Mouse (Mus musculus) c-Kit-positive CD71-negative TER-119-negative erythroid progenitor cells, embryonic 14.5 days (primary cell): ENCODE measurements around the gene Slc25a33.

Experiments
- DNase-seq: peaks from one replicate; pipeline ENCODE4 v3.0.0-alpha.2; 2013; ENCODE audit warnings: low read depth

Gene Slc25a33

DNA sequence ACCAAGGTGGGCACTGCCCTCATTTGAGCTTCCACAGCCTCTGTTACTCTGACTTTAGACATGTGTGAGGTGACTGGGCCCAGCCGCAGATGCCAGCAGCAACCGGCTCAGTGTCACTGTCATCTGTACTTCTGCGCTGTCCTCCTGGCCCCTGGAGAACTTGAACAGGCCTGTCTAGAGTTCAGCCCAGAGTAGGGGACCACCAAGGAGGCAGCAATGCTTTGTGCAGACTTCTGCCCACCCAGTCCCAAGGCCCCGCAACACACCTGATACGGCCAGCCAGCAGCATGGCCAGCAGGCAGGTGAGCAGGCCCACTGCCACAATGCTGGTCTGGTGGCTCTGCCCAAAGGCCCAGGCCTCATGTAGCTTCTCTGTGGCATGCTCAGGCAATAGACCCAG is 46.4 kb downstream of the Slc25a33 start:
- no peak for DNase-seq

GRCm38 (mm10) chr4:149725661-149726350 is 48.3 kb downstream of the Slc25a33 start:
- peak; percentile 41 for DNase-seq

GRCm38 (mm10) chr4:149724916-149725470 is 49.1 kb downstream of the Slc25a33 start:
- no peak for DNase-seq

DNA sequence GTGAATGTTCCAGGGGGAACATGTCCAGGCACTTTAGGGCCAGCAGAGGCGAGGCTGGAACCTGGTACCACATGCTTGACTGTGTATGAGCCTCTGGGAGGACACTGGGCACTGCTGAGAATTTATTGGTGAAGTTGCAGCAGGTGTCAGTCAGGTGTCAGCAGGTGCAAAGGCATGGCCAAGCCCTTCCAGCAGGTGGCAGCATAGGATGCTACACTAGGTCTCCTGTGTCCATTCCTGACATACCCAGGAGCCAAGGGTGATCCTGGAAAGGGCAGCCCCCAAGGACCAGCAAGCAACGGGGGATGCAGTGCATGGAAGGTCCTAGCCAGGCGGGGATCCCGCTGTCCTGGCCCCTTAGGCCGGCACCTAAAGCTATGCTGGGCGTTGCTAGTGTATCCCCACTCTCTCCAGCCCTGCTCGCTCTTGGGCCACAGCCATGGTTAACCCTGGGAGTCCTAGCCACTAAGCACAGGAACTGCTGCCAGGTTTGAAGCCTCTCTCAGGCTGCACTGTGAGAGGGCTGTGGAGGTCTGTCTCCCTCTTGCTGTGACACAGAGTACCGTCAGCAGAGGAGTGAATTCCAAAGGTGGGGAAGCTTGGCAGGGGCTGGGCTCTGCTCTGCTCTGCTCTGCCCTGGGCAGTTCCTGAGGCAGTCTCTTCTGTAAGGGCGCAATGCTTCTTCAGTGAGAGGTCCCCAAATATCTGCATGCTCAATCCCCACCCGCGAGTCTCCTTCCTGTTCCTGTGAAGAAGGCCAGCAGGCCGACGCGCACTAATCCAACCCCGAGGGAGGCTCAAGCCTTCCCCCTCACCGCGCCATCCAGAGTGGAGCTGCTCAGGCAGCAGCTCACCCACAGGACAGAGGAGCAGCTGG is 50.0 kb downstream of the Slc25a33 start:
- DNase-seq = no peak

GRCm38 (mm10) chr4:149723021-149723390 is 51.1 kb downstream of the Slc25a33 start:
- DNase-seq = no peak

- DNase-seq = no peak
These were observed 51.7 kb downstream of the Slc25a33 start for GRCm38 (mm10) chr4:149722104-149723020.

DNA sequence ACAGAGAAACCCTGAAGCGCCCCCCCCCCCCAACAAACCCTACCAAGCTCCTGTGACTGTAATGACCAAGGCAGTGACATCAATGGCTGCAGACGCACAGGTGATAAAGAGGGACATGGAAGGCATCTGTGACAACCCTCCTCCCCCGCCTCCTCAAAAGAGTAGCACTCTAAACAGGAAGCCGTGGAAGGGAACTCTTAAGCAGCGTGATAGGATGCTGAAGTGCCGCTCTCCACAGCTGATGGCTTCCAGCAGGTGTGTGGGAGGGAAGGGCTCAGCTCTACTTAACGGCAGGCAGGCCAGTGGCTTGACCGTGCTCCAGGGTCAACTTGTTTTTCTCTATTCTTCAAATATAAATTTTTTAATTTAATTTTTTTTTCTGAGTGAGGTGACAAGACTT is 52.9 kb downstream of the Slc25a33 start:
- DNase-seq = no peak

- no peak for DNase-seq
These were observed 54.4 kb downstream of the Slc25a33 start for GRCm38 (mm10) chr4:149719686-149720085.

DNA sequence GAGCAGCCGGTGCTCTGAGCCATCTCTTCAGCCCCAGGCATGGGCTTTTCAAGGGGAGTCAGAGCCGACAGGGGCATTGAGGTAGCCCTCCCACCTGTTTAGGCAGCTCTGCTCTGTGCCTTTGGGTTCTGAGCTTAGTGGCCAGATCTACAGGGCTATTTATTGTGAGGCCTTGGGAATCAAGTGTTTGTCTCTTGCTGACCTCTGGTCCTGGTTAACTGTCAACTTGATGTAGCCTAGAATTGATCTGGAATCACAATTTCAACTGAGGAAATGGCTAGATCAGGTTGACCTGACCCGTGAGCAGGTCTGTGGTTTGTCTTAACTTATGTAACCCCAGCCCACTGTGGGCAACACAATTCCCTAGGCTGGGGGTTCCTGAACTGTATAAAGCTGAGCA is 59.5 kb downstream of the Slc25a33 start:
- no peak for DNase-seq

GRCm38 (mm10) chr4:149711955-149712354 is 62.1 kb downstream of the Slc25a33 start:
- no peak for DNase-seq

- no peak for DNase-seq
These were observed 62.6 kb downstream of the Slc25a33 start for GRCm38 (mm10) chr4:149711485-149711884.

DNA sequence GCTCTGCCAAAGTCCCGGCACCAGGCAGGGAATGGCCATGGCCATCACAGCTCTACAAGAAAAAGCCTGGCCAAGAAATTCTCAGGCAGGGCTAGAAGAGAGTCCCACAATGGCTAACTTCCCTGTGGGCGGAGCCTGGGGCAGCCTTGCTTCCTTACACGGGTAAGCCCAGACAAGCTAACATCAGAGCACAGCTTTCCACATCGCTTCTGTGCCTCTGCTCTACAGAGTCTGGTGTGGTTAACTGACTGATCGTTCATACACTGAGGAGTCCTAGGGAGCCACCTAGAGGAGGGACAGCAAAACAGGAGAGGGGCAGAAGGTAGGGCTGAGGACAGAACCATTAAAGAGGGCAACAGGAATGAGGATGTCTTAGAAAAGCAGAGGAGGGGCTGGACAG is 63.6 kb downstream of the Slc25a33 start:
- peak; percentile 83 for DNase-seq

DNA sequence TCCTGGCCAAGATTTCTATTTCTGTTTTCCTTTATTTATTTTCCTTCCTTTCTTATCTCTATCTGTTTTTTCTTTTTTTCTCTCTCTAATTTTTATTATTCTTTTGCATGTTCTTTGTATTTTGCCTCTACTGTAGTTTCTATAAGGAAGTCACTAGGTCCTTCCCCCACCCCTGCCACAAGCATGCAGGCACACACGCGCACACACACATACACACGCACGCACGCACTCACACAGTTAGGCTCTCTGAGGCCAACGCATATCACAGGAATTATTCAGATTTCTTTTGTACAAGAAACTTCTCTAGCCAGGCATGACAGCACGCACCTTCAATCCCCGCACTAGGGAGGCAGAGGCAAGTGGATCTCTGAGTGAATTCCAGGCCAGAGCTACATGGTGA is 68.1 kb downstream of the Slc25a33 start:
- DNase-seq = no peak

GRCm38 (mm10) chr4:149705298-149705697 is 68.8 kb downstream of the Slc25a33 start:
- no peak for DNase-seq

GRCm38 (mm10) chr4:149702210-149702979 is 71.7 kb downstream of the Slc25a33 start, which contains the start of gene Pik3cd:
Pik3cd (minus strand) TSS chr4:149702571.
- no peak for DNase-seq

GRCm38 (mm10) chr4:149701426-149702209 is 72.5 kb downstream of the Slc25a33 start:
- DNase-seq = no peak

DNA sequence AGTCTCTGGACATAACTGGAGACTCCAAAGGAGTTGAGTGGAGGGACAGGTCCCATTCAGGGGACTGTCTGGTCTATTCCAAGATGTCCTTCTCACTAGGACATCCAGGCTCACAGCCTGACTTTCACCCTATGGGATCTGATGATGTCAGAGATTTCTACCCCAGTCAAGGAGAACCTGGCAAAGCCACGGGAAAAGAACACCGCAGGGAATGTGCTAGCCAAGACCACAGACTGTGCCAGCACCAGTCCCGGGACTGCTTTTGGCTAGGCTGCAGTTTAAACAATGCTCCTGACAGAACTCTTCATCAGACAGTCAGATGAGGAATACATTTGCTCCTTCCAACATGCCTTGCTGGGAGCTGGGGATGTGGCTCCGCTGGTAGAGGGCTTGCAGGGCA is 74.1 kb downstream of the Slc25a33 start:
- DNase-seq = no peak

- no peak for DNase-seq
These were observed 75.8 kb downstream of the Slc25a33 start for GRCm38 (mm10) chr4:149698197-149698821.

GRCm38 (mm10) chr4:149697506-149698196 is 76.4 kb downstream of the Slc25a33 start:
- DNase-seq = no peak
